Comparison of ENCODE assay signal across 29 mouse cellular contexts in genomic region chr2:62526399-62526798, GRCm38 (mm10). TPM values are rescaled to one million over a fixed set of nuclear protein-coding genes. Genes with fewer than 3 reads are reported as not detected.
DNase-seq lines count a peak whose midpoint lies in the region; ATAC-seq lines count a peak whose summit lies in the region.
"Had no signal": no experiment of that assay in that cellular context is flagged by ENCODE, and none has a peak within 500 bp of the region (broad histone marks: within the 10 kb centered on the region; RNA-seq: fewer than 3 reads in every experiment).

No protein-coding gene starts in this region.

- 91% methylated on average over 9 of the region's 9 CpGs for WGBS in forebrain, embryonic 10.5 days

- H3K36me3 ChIP-seq in forebrain, embryonic 10.5 days (replicated peaks): no peaks in the 10 kb centered on the region
- H3K36me3 ChIP-seq: hindbrain, embryonic 12.5 days; limb, embryonic 12.5 days; midbrain, embryonic 12.5 days; stomach, embryonic 15.5 days had no signal

- no peak for ATAC-seq in cerebellum, adult (ENCODE audit: insufficient number of reproducible peaks, low FRiP score, low TSS enrichment)
- ATAC-seq: activated CD4-positive, CD25-positive, alpha-beta regulatory T cell, adult 4 months; forebrain, embryonic 16.5 days had no signal

- H3K4me1 ChIP-seq in forebrain, embryonic 10.5 days: no peaks in the 10 kb centered on the region
- H3K4me1 ChIP-seq: hindbrain, embryonic 12.5 days; limb, embryonic 12.5 days; midbrain, embryonic 12.5 days; stomach, embryonic 15.5 days had no signal

- H3K27ac ChIP-seq in forebrain, embryonic 10.5 days: no peak overlapping the region
- H3K27ac ChIP-seq: gastrocnemius, adult 2 months; hindbrain, embryonic 12.5 days; limb, embryonic 12.5 days; midbrain, embryonic 12.5 days; stomach, embryonic 15.5 days had no signal

- H3K4me3 ChIP-seq in forebrain, embryonic 10.5 days: no peak overlapping the region
- H3K4me3 ChIP-seq: gastrocnemius, adult 2 months; hindbrain, embryonic 12.5 days; limb, embryonic 12.5 days; midbrain, embryonic 12.5 days; stomach, embryonic 15.5 days had no signal

- H3K9me3 ChIP-seq in forebrain, embryonic 10.5 days: no peaks in the 10 kb centered on the region
- H3K9me3 ChIP-seq: hindbrain, embryonic 12.5 days; limb, embryonic 12.5 days; midbrain, embryonic 12.5 days; stomach, embryonic 15.5 days had no signal

- H3K27me3 ChIP-seq in forebrain, embryonic 10.5 days (ENCODE audit: poor library complexity, severe bottlenecking): no peaks in the 10 kb centered on the region
- H3K27me3 ChIP-seq: hindbrain, embryonic 12.5 days; limb, embryonic 12.5 days; midbrain, embryonic 12.5 days; stomach, embryonic 15.5 days had no signal

- peak; percentile 27 for DNase-seq in layer of hippocampus, adult 11-12 months (ENCODE audit: low spot score)
- DNase-seq in layer of hippocampus, adult 9-10 months (ENCODE audit: low spot score): no peak
- peak; percentile 69 for DNase-seq in right cerebral cortex, adult 18-20 months
- DNase-seq in right cerebral cortex, postnatal 10 days (ENCODE audit: low spot score in 2 of 2): no peak
- peak; percentile 88 for DNase-seq in brain, adult 2 months (ENCODE audit: low read depth, low spot score)
- DNase-seq in left cerebral cortex, postnatal 14 days (ENCODE audit: low spot score in 2 of 2): peak; percentile 25 to 43
- no peak for DNase-seq in forebrain, embryonic 10.5 days (ENCODE audit: extremely low spot score, low spot score)
- DNase-seq: adrenal gland, adult 8-10 months; cerebellum, adult 8-10 months; cerebellum, postnatal 36 days; gastrocnemius, adult 2 months; kidney, adult 18-20 months; lung, adult 18-20 months; lung, postnatal 10 days; thymus, adult 18-20 months had no signal

- intact Hi-C loops in left cerebral cortex, postnatal 14 days (cut with DNase I): loop anchor here (10.0 kb wide), 1 partner anchor 98 kb away; no protein-coding TSS in a partner anchor

RNA-seq across cellular contexts. Expression of gene Gcg, which starts 42.9 kb away (rescaled TPM):
- not detected for total RNA-seq in left cerebral cortex, postnatal 14 days (2021)
- not detected in 2 replicates for polyA plus RNA-seq in forebrain, embryonic 10.5 days (2016; fragmentation: Nextera tagmentation; extraction: Ambion mirVana)
- total RNA-seq: adrenal gland, adult 8-10 months; gastrocnemius, adult 2 months; heart, adult 8-10 months; heart, postnatal 25 days; layer of hippocampus, postnatal 36 days; megakaryocyte, adult 5-6 weeks; neutrophil, adult 5-6 weeks had no signal
- polyA plus RNA-seq: activated CD4-positive, CD25-positive, alpha-beta regulatory T cell, adult 4 months; heart, embryonic 14.5 days; hindbrain, embryonic 12.5 days; kidney, embryonic 16.5 days had no signal

RNA-seq across cellular contexts. Expression of gene Fap, which starts 47.5 kb away (rescaled TPM):
- 1 to 10 TPM; 3.3 to 3.6 TPM for total RNA-seq in left cerebral cortex, postnatal 14 days (2021)
- 5.4 and 7.1 TPM in 2 replicates for polyA plus RNA-seq in forebrain, embryonic 10.5 days (2016; fragmentation: Nextera tagmentation; extraction: Ambion mirVana)

Comparison
In these comparisons a context has a peak if more than half of its experiments do, and no peak if none do; other contexts are left out.
1. DNase-seq: peak in layer of hippocampus, adult 11-12 months (single experiment), right cerebral cortex, adult 18-20 months (single experiment), brain, adult 2 months (single experiment) and left cerebral cortex, postnatal 14 days (2 of 2); none in layer of hippocampus, adult 9-10 months (single experiment), right cerebral cortex, postnatal 10 days (0 of 2) and forebrain, embryonic 10.5 days (single experiment).